Mouse (Mus musculus): ENCODE data around the gene Trip12. TPM values are rescaled to one million over a fixed set of nuclear protein-coding genes. Genes with fewer than 3 reads are reported as not detected.
A peak's percentile ranks its signal among the peaks of the same experiment; 100 is the strongest.

Trip12 gene
- polyA plus RNA-seq, 1 experiment = 130 TPM

DNA sequence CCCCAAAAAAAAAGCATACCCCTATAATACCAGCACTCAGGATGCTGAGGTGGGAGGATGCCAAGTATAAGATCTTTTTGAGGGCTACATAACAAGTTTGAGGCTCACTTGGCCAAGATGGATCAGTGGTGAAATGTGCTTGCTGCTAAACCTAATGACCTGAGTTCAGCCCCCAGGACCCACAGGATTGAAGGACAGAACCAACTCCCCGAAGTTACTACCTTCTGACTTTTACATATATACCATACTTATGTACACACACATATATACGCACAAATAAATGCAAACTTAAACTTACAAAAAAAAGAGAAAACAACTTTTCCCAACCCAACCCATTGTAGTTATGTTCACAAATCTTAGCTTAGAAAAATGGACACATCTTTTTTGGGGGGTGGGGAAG lies 3.0 kb upstream of the Trip12 start:
- Histone ChIP-seq H3K4me3 (replicated peaks; ENCODE audit: control insufficient read depth, low read depth, low read length) (no peak overlapping the region), H3K27ac (ENCODE audit: control insufficient read depth, insufficient read depth, low read depth, low read length, poor library complexity) (no peak overlapping the region), H3K4me1 (ENCODE audit: control insufficient read depth, insufficient read depth, low read length) (no peaks in the 10 kb centered on the region)
- 79% methylated on average over 2 of the region's 2 CpGs for WGBS
- TF ChIP-seq POLR2A (IDR thresholded peaks at IDR 0.05; ENCODE audit: borderline replicate concordance, control insufficient read depth, low read depth, low read length) (no peak), CTCF (IDR thresholded peaks at IDR 0.05; ENCODE audit: control insufficient read depth, insufficient read depth, low read length) (no peak)

DNA sequence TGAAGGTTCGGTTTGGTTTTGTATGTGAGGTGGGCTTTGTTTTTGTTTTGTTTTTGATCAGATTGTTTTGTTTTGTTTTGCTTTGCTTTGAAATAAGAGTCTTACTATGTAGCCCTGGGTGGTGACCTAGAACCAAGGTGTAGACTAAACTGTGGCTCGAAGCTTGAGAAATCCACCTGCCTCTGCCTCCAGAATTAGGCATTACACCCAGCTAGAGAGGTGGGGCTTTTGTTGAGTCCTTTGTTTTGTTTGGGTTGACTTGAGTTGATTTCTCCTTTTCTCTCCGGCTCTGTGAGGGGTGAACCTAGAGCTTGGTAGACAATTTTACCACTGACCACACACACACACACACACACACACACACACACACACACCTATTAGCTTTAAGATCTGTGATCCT lies 745 bp upstream of the Trip12 start:
- H3K4me1 ChIP-seq (ENCODE audit: control insufficient read depth, insufficient read depth, low read length) = no peaks in the 10 kb centered on the region
- 71% methylated on average over 3 of the region's 3 CpGs for WGBS
- no peak overlapping the region for H3K27ac ChIP-seq (ENCODE audit: control insufficient read depth, insufficient read depth, low read depth, low read length, poor library complexity)
- TF ChIP-seq CTCF (IDR thresholded peaks at IDR 0.05; ENCODE audit: control insufficient read depth, insufficient read depth, low read length) (no peak), POLR2A (IDR thresholded peaks at IDR 0.05; ENCODE audit: borderline replicate concordance, control insufficient read depth, low read depth, low read length) (no peak)
- H3K4me3 ChIP-seq (replicated peaks; ENCODE audit: control insufficient read depth, low read depth, low read length) = no peak overlapping the region

- no peaks in the 10 kb centered on the region for H3K4me1 ChIP-seq (ENCODE audit: control insufficient read depth, insufficient read depth, low read length)
- peak within 1 kb of the TSS; percentile 93 for H3K4me3 ChIP-seq (replicated peaks; ENCODE audit: control insufficient read depth, low read depth, low read length)
- peak within 1 kb of the TSS; percentile 78 for H3K27ac ChIP-seq (ENCODE audit: control insufficient read depth, insufficient read depth, low read depth, low read length, poor library complexity)
- whole genome bisulfite sequencing = under 1% methylated on average over 54 of the region's 54 CpGs
- TF ChIP-seq CTCF (IDR thresholded peaks at IDR 0.05; ENCODE audit: control insufficient read depth, insufficient read depth, low read length) = no peak; the same call in 1 of the 2 replicates
- TF ChIP-seq POLR2A (IDR thresholded peaks at IDR 0.05; ENCODE audit: borderline replicate concordance, control insufficient read depth, low read depth, low read length) = peak; percentile 51; the same call in 1 of the 2 replicates
These were observed 853 bp downstream of the Trip12 start, which contains the start of gene Fbxo36 for GRCm38 (mm10) chr1:84839309-84840017. Fbxo36 (plus strand) TSS chr1:84839841.

DNA sequence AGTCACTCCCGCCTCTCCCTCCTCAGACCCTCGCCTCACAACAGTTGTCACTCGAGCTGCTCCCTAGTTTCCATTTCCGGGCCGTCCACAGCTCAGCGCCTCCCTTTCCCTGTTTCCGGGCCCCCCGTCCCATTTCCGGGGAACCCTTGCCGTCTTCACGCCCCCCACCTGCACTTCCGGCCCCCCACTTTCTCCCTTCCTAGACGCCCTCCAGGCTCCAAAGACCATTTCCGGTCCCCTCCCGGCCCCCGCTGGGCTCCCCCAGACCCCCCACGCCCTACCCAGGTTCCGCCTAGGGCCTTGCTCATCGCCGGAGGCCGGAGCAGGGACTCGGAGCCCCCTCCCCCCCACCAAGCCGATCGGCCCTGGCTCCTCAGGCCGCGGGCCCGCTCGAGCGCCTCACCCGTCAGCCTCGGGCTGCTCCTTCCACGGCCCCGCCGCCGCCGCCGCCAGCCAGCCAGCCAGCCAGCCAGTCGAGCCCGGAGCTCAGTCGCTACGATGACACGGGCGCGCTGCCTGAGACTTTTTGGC lies 1.6 kb downstream of the Trip12 start:
- Histone ChIP-seq H3K4me1 (ENCODE audit: control insufficient read depth, insufficient read depth, low read length) (no peaks in the 10 kb centered on the region), H3K27ac (ENCODE audit: control insufficient read depth, insufficient read depth, low read depth, low read length, poor library complexity) (peak overlapping the region; percentile 78), H3K4me3 (replicated peaks; ENCODE audit: control insufficient read depth, low read depth, low read length) (peak overlapping the region; percentile 93)
- under 1% methylated on average over 43 of the region's 44 CpGs for WGBS
- peak; percentile 9; the same call in 1 of the 2 replicates for TF ChIP-seq POLR2A (IDR thresholded peaks at IDR 0.05; ENCODE audit: borderline replicate concordance, control insufficient read depth, low read depth, low read length)
- TF ChIP-seq CTCF (IDR thresholded peaks at IDR 0.05; ENCODE audit: control insufficient read depth, insufficient read depth, low read length) = no peak

GRCm38 (mm10) chr1:84838156-84838555 lies 2.2 kb downstream of the Trip12 start:
- Histone ChIP-seq H3K4me1 (ENCODE audit: control insufficient read depth, insufficient read depth, low read length) (no peaks in the 10 kb centered on the region), H3K4me3 (replicated peaks; ENCODE audit: control insufficient read depth, low read depth, low read length) (peak overlapping the region; percentile 93), H3K27ac (ENCODE audit: control insufficient read depth, insufficient read depth, low read depth, low read length, poor library complexity) (peak overlapping the region; percentile 78; the same call in 1 of the 2 replicates)
- WGBS = under 1% methylated on average over 22 of the region's 22 CpGs
- TF ChIP-seq CTCF (IDR thresholded peaks at IDR 0.05; ENCODE audit: control insufficient read depth, insufficient read depth, low read length) (no peak), POLR2A (IDR thresholded peaks at IDR 0.05; ENCODE audit: borderline replicate concordance, control insufficient read depth, low read depth, low read length) (no peak)

- Histone ChIP-seq H3K27ac (ENCODE audit: control insufficient read depth, insufficient read depth, low read depth, low read length, poor library complexity) (no peak overlapping the region), H3K4me1 (ENCODE audit: control insufficient read depth, insufficient read depth, low read length) (no peaks in the 10 kb centered on the region), H3K4me3 (replicated peaks; ENCODE audit: control insufficient read depth, low read depth, low read length) (peak overlapping the region; percentile 30)
- no peak for TF ChIP-seq CTCF (IDR thresholded peaks at IDR 0.05; ENCODE audit: control insufficient read depth, insufficient read depth, low read length)
- TF ChIP-seq POLR2A (IDR thresholded peaks at IDR 0.05; ENCODE audit: borderline replicate concordance, control insufficient read depth, low read depth, low read length) = no peak
- 3% methylated on average over 20 of the region's 20 CpGs for WGBS
These were observed 2.7 kb downstream of the Trip12 start for GRCm38 (mm10) chr1:84837523-84838145.

- no peak overlapping the region for H3K4me3 ChIP-seq (replicated peaks; ENCODE audit: control insufficient read depth, low read depth, low read length)
- TF ChIP-seq POLR2A (IDR thresholded peaks at IDR 0.05; ENCODE audit: borderline replicate concordance, control insufficient read depth, low read depth, low read length) = no peak
- no peaks in the 10 kb centered on the region for H3K4me1 ChIP-seq (ENCODE audit: control insufficient read depth, insufficient read depth, low read length)
- 43% methylated on average over 2 of the region's 2 CpGs for WGBS
- no peak overlapping the region for H3K27ac ChIP-seq (ENCODE audit: control insufficient read depth, insufficient read depth, low read depth, low read length, poor library complexity)
These were observed 15.2 kb downstream of the Trip12 start for GRCm38 (mm10) chr1:84825091-84825490.

DNA sequence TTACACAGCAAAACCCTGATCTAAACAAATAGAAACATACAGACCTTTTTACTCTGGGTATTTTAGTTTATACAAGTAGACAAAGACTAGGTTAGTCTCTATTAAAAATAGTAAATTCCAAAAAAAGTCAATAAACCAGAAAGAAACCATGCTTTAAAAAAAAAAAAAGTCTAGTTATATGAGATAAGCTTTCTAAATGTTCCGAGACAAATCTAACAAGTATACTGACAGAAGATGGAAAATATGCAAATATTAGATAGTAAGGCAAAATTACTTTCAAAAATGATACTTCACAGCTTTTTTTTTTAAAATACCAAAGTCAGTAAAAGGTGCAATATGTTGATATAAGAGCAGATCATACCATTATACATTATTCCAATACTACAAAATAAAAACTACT lies 22.7 kb downstream of the Trip12 start:
- no peak overlapping the region for H3K4me3 ChIP-seq (replicated peaks; ENCODE audit: control insufficient read depth, low read depth, low read length)
- no peak overlapping the region for H3K27ac ChIP-seq (ENCODE audit: control insufficient read depth, insufficient read depth, low read depth, low read length, poor library complexity)
- 57% methylated on average over 1 of the region's 1 CpGs for WGBS
- TF ChIP-seq POLR2A (IDR thresholded peaks at IDR 0.05; ENCODE audit: borderline replicate concordance, control insufficient read depth, low read depth, low read length) (no peak), CTCF (IDR thresholded peaks at IDR 0.05; ENCODE audit: control insufficient read depth, insufficient read depth, low read length) (no peak)
- H3K4me1 ChIP-seq (ENCODE audit: control insufficient read depth, insufficient read depth, low read length) = no peaks in the 10 kb centered on the region
